Mouse (Mus musculus) liver, embryonic 16.5 days (tissue): ENCODE data around the gene Pik3r1. TPM values are rescaled to one million over a fixed set of nuclear protein-coding genes. Genes with fewer than 3 reads are reported as not detected.
A peak's percentile ranks its signal among the peaks of the same experiment; 100 is the strongest.

Experiments
- ATAC-seq: fragments of 200-750 bp; cut with Nextera tagmentation; 2 replicates; pipeline ENCODE4 v1.8.0; 2017; ENCODE audit warnings: low read depth, mild to moderate bottlenecking, moderate number of reproducible peaks, moderate library complexity
- H3K27ac ChIP-seq: fragments of 300-500 bp; sonication (generic); 2 replicates; pipeline ENCODE4 v1.5.1; 2014; ENCODE audit warnings: mild to moderate bottlenecking, low read length
- H3K27me3 ChIP-seq: fragments of 300-500 bp; sonication (generic); 2 replicates; pipeline ENCODE4 v1.6.1; 2014; ENCODE audit warnings: low read depth, low read length, mixed read lengths; ENCODE audit not compliant: control insufficient read depth, insufficient read depth
- H3K36me3 ChIP-seq: fragments of 300-500 bp; sonication (generic); 2 replicates; pipeline ENCODE4 v1.6.1; 2014; ENCODE audit warnings: mild to moderate bottlenecking; ENCODE audit not compliant: control insufficient read depth, insufficient read depth
- H3K4me1 ChIP-seq: fragments of 300-500 bp; sonication (generic); 2 replicates; pipeline ENCODE4 v1.6.1; 2014; ENCODE audit warnings: low read depth, low read length, mixed read lengths; ENCODE audit not compliant: control insufficient read depth
- H3K4me2 ChIP-seq: fragments of 300-500 bp; sonication (generic); 2 replicates; pipeline ENCODE4 v1.6.1; 2014; ENCODE audit warnings: low read depth, low read length, mixed read lengths
- H3K4me3 ChIP-seq: fragments of 300-500 bp; sonication (generic); 2 replicates; pipeline ENCODE4 v1.5.1; 2014; ENCODE audit warnings: low read depth, mild to moderate bottlenecking, low read length
- H3K9ac ChIP-seq: fragments of 300-500 bp; sonication (generic); 2 replicates; pipeline ENCODE4 v1.6.1; 2014; ENCODE audit warnings: low read depth, low read length
- H3K9me3 ChIP-seq: fragments of 300-500 bp; sonication (generic); replicated peaks from 2 replicates; pipeline ENCODE4 v1.6.1; 2016; ENCODE audit warnings: low read length; ENCODE audit not compliant: control insufficient read depth
- WGBS: fragments of 180-500 bp; shearing (Covaris S2); extraction: QIAGEN DNeasy Blood & Tissue Kit; methylation state at CpG from one replicate; pipeline ENCODE4 v1.1.7; 2014; ENCODE audit not compliant: insufficient replicate concordance; 5-methylcytosine and 5-hydroxymethylcytosine counted together
- polyA plus RNA-seq: library from polyadenylated mRNA; unstranded; fragments of >200 nt; fragmentation: Nextera tagmentation; extraction: Ambion mirVana; gene quantifications from 2 replicates; pipeline ENCODE4 v1.2.1, GENCODE M21; 2015

The Pik3r1 gene
- polyA plus RNA-seq, 1 experiment from 2014 or later: 18.6 TPM

- H3K9ac ChIP-seq: peak overlapping the region; percentile 89
- ATAC-seq: peak; percentile 71
- peaks cover 22% of the 10 kb centered on the region for H3K36me3 ChIP-seq
- H3K9me3 ChIP-seq: no peaks in the 10 kb centered on the region
- H3K27ac ChIP-seq: peak overlapping the region; percentile 94
- WGBS: 27% methylated on average over 17 of the region's 17 CpGs
- H3K4me3 ChIP-seq: peak overlapping the region; percentile 83
- peaks cover 35% of the 10 kb centered on the region for H3K4me1 ChIP-seq
- peak overlapping the region; percentile 96 for H3K4me2 ChIP-seq
- no peaks in the 10 kb centered on the region for H3K27me3 ChIP-seq
Measured at GRCm38 (mm10) chr13:101692239-101692784, 75.7 kb downstream of the Pik3r1 start.

DNA sequence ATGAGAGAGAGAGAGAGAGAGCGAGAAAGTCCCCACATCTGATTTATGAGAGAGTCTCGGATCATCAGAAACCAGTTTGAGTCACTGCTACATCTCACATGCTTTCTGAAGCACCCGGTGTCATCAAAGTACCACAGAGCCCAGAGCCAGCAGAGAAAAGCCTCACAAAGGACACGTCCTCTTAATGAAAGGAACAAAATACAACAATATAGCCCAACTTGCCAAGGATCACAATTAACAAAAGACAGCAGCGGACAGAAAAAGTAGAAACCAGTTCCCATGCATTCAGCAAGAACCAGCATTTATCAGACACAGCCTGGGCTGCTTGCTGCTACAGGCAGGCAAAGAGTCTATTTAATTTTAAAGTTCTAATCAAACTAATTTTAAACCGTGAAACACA, 76.3 kb downstream of the Pik3r1 start:
- Histone ChIP-seq H3K27me3 (no peaks in the 10 kb centered on the region), H3K4me1 (peaks cover 35% of the 10 kb centered on the region), H3K27ac (peak overlapping the region; percentile 94), H3K4me3 (peak overlapping the region; percentile 83), H3K36me3 (peaks cover 27% of the 10 kb centered on the region), H3K9ac (peak overlapping the region; percentile 89), H3K9me3 (no peaks in the 10 kb centered on the region), H3K4me2 (peak overlapping the region; percentile 96)
- ATAC-seq: no peak
- WGBS: 64% methylated on average over 6 of the region's 6 CpGs

GRCm38 (mm10) chr13:101690911-101691655, 76.9 kb downstream of the Pik3r1 start:
- no peak for ATAC-seq
- Histone ChIP-seq H3K4me3 (peak overlapping the region; percentile 83), H3K27ac (peak overlapping the region; percentile 94), H3K9me3 (no peaks in the 10 kb centered on the region), H3K27me3 (no peaks in the 10 kb centered on the region), H3K9ac (peak overlapping the region; percentile 89), H3K36me3 (peaks cover 33% of the 10 kb centered on the region), H3K4me2 (peak overlapping the region; percentile 96), H3K4me1 (peaks cover 33% of the 10 kb centered on the region)
- WGBS: 61% methylated on average over 10 of the region's 10 CpGs

DNA sequence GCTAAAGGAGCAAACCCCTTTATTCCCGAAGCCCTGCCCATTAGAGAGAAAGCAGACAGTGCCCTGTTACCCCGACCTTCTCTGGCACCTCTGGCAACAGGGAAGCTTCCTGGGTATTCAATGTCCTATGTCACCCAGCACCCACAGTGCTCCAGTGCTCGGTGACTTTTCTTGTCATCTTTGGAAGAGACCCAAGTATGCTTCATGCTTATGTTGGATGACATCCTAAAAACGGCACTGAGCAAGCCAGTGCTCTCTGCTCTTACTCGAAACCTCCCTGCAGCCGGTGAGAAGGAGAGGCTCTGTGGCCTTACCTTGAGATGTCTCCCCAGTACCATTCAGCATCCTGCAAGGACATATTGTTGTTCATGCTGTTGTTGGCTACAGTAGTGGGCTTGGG, 77.8 kb downstream of the Pik3r1 start:
- 83% methylated on average over 6 of the region's 6 CpGs for WGBS
- peaks cover 26% of the 10 kb centered on the region for H3K4me1 ChIP-seq
- H3K4me2 ChIP-seq: peak overlapping the region; percentile 96
- no peak for ATAC-seq
- H3K27me3 ChIP-seq: no peaks in the 10 kb centered on the region
- peak overlapping the region; percentile 83 for H3K4me3 ChIP-seq
- H3K27ac ChIP-seq: no peak overlapping the region
- peaks cover 43% of the 10 kb centered on the region for H3K36me3 ChIP-seq
- H3K9me3 ChIP-seq: no peaks in the 10 kb centered on the region
- peak overlapping the region; percentile 43 for H3K9ac ChIP-seq

GRCm38 (mm10) chr13:101686256-101686655, 81.8 kb downstream of the Pik3r1 start:
- Histone ChIP-seq H3K36me3 (peaks cover 71% of the 10 kb centered on the region), H3K4me2 (no peak overlapping the region), H3K27ac (no peak overlapping the region), H3K9me3 (no peaks in the 10 kb centered on the region), H3K4me3 (no peak overlapping the region), H3K27me3 (no peaks in the 10 kb centered on the region), H3K9ac (no peak overlapping the region), H3K4me1 (peaks cover 7% of the 10 kb centered on the region)
- ATAC-seq: no peak
- 92% methylated on average over 13 of the region's 13 CpGs for WGBS

GRCm38 (mm10) chr13:101684706-101685105, 83.3 kb downstream of the Pik3r1 start:
- no peak overlapping the region for H3K4me2 ChIP-seq
- H3K9me3 ChIP-seq: no peaks in the 10 kb centered on the region
- H3K27me3 ChIP-seq: no peaks in the 10 kb centered on the region
- no peak overlapping the region for H3K27ac ChIP-seq
- peaks cover 66% of the 10 kb centered on the region for H3K36me3 ChIP-seq
- WGBS: 88% methylated on average over 14 of the region's 14 CpGs
- ATAC-seq: no peak
- no peak overlapping the region for H3K9ac ChIP-seq
- H3K4me1 ChIP-seq: no peaks in the 10 kb centered on the region; the same call in 1 of the 2 replicates
- H3K4me3 ChIP-seq: no peak overlapping the region

DNA sequence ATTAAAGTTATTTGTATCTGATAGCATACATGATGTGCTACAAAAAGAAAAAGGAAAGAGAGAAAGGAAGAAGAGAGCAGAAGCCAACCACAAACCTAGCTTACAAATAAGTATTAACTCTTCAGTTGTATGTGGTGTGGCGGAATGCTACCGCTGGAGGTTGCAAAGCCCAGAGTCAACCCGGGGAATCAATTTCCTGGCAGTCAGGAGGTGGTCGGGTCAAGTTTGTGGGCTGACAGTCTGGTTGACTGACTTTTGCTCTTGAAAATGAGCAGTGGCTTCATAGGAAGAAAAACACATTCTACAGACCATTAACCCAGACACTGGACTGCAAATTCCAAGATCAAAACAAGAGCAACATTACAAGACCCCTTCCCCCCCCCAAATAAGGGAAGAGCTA, 85.6 kb downstream of the Pik3r1 start:
- Histone ChIP-seq H3K36me3 (peaks cover 49% of the 10 kb centered on the region), H3K4me3 (no peak overlapping the region), H3K4me2 (no peak overlapping the region), H3K27ac (no peak overlapping the region), H3K9me3 (no peaks in the 10 kb centered on the region), H3K4me1 (peaks cover 5% of the 10 kb centered on the region), H3K9ac (no peak overlapping the region), H3K27me3 (no peaks in the 10 kb centered on the region)
- 43% methylated on average over 4 of the region's 4 CpGs for WGBS
- no peak for ATAC-seq

DNA sequence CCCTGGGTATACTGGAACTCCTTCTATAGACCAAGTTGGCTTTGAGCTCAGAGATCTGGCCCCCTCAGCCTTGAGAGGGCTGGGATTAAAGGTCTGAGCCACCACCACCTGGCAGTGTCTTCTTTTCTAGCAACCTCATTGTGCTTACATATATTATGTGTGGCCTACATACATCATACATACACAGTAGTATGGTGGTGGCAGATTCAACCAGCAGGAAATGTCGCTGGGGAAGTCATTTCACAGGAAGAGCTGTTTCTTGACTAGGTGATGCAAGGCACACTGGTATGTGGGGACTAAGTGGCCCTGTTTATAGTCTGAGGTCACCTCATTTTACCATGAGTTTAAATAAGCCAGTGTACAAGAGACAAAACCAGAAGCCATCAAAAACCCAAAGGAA, 87.9 kb downstream of the Pik3r1 start:
- ATAC-seq: no peak
- Histone ChIP-seq H3K9me3 (no peaks in the 10 kb centered on the region), H3K36me3 (peaks cover 27% of the 10 kb centered on the region), H3K4me3 (no peak overlapping the region), H3K27me3 (no peaks in the 10 kb centered on the region), H3K27ac (no peak overlapping the region), H3K4me1 (peaks cover 5% of the 10 kb centered on the region), H3K9ac (no peak overlapping the region), H3K4me2 (no peak overlapping the region)
- WGBS: 55% methylated on average over 1 of the region's 1 CpGs

DNA sequence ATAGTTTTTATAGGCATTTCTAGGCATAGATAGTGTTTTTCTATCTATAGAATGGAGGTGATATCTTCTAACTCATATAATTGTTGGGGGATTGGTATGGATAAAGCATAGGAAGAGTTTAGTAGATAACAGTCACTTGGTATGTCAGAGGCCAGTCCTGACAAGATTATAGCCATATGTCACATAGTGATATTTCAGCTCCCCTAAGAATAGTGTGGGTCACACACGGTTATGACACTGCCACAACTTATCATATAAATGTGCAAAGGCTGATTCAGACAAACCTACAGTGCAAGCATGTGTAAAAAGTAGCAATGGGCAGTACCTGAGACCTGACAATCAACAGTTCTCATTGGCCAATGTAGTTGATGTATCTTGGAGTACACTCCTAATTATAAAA, 89.0 kb downstream of the Pik3r1 start:
- no peak overlapping the region for H3K27ac ChIP-seq
- WGBS: 27% methylated on average over 1 of the region's 1 CpGs
- H3K27me3 ChIP-seq: no peaks in the 10 kb centered on the region

More for the DNA sequence above, 89.0 kb downstream of the Pik3r1 start:
- H3K36me3 ChIP-seq: peaks cover 16% of the 10 kb centered on the region
- H3K9me3 ChIP-seq: no peaks in the 10 kb centered on the region
- ATAC-seq: peak; percentile 62
- H3K9ac ChIP-seq: no peak overlapping the region
- peaks cover 5% of the 10 kb centered on the region for H3K4me1 ChIP-seq
- no peak overlapping the region for H3K4me3 ChIP-seq
- no peak overlapping the region for H3K4me2 ChIP-seq
